Mouse (Mus musculus) right cerebral cortex, postnatal 4 days (tissue): Measurements from ENCODE around the gene AW551984.
A peak's percentile ranks its signal among the peaks of the same experiment; 100 is the strongest.

ENCODE experiments used
- DNase-seq: peaks from one replicate; pipeline ENCODE4 v3.0.0-alpha.2; 2022

The AW551984 gene

GRCm38 (mm10) chr9:39603999-39604453 lies at the start of gene AW551984:
AW551984 (minus strand) TSS chr9:39604403.
- peak; percentile 5 for DNase-seq

- no peak for DNase-seq
Observed at GRCm38 (mm10) chr9:39647382-39647781, 43.2 kb upstream of the AW551984 start.

- DNase-seq = no peak
Observed at GRCm38 (mm10) chr9:39644785-39645184, 40.6 kb upstream of the AW551984 start, which contains the start of gene Olfr961. Olfr961 (plus strand) TSS chr9:39645085.

- peak; percentile 26 for DNase-seq
Observed at GRCm38 (mm10) chr9:39633913-39634594, 29.9 kb upstream of the AW551984 start.

- DNase-seq = no peak
Observed at GRCm38 (mm10) chr9:39629069-39629468, 24.9 kb upstream of the AW551984 start.

- no peak for DNase-seq
Observed at GRCm38 (mm10) chr9:39624711-39625110, 20.5 kb upstream of the AW551984 start.

- DNase-seq = no peak
Observed at GRCm38 (mm10) chr9:39623783-39624182, 19.6 kb upstream of the AW551984 start.

- DNase-seq = no peak
Observed at GRCm38 (mm10) chr9:39621073-39621472, 16.9 kb upstream of the AW551984 start, which contains the start of gene Olfr960. Olfr960 (plus strand) TSS chr9:39621373.

- DNase-seq = peak; percentile 12
Observed at GRCm38 (mm10) chr9:39611953-39612352, 7.8 kb upstream of the AW551984 start.

- no peak for DNase-seq
Observed at GRCm38 (mm10) chr9:39610355-39610754, 6.2 kb upstream of the AW551984 start, which contains the start of gene Olfr148. Olfr148 (plus strand) TSS chr9:39610655.

- DNase-seq = no peak
Observed at GRCm38 (mm10) chr9:39608497-39608896, 4.3 kb upstream of the AW551984 start.

GRCm38 (mm10) chr9:39603333-39603845 lies 814 bp downstream of the AW551984 start:
- peak; percentile 9 for DNase-seq

GRCm38 (mm10) chr9:39602536-39603332 lies 1.5 kb downstream of the AW551984 start:
- DNase-seq = peak; percentile 64

GRCm38 (mm10) chr9:39577050-39577449 lies 27.2 kb downstream of the AW551984 start:
- DNase-seq = no peak

GRCm38 (mm10) chr9:39575469-39575868 lies 28.7 kb downstream of the AW551984 start, which contains the start of gene Olfr959:
Olfr959 (minus strand) TSS chr9:39575569.
- DNase-seq = no peak

GRCm38 (mm10) chr9:39558349-39558647 lies 45.9 kb downstream of the AW551984 start:
- DNase-seq = no peak

GRCm38 (mm10) chr9:39557529-39558348 lies 46.5 kb downstream of the AW551984 start:
- DNase-seq = peak; percentile 5

- no peak for DNase-seq
Observed at GRCm38 (mm10) chr9:39553946-39554345, 50.3 kb downstream of the AW551984 start, which contains the start of gene Olfr958. Olfr958 (minus strand) TSS chr9:39554054.

GRCm38 (mm10) chr9:39550806-39551205 lies 53.4 kb downstream of the AW551984 start:
- no peak for DNase-seq
